Mouse (Mus musculus): Measurements from ENCODE around the gene Mtch1. TPM values are rescaled to one million over a fixed set of nuclear protein-coding genes. Genes with fewer than 3 reads are reported as not detected.

The Mtch1 gene
- polyA plus RNA-seq, 1 experiment = 138 TPM

- Histone ChIP-seq H3K27ac (ENCODE audit: insufficient read depth, low read depth, low read length) (no peak overlapping the region), H3K4me3 (ENCODE audit: insufficient read depth, low read length) (no peak overlapping the region), H3K4me1 (ENCODE audit: control insufficient read depth, insufficient read depth, low read length) (peaks cover 21% of the 10 kb centered on the region)
- TF ChIP-seq POLR2A (IDR thresholded peaks at IDR 0.05; ENCODE audit: borderline replicate concordance, low read depth, low read length) = no peak
- no peak for TF ChIP-seq CTCF (IDR thresholded peaks at IDR 0.05; ENCODE audit: low read depth, low read length)
These were observed 35.7 kb downstream of the Mtch1 start for GRCm38 (mm10) chr17:29312082-29312481.

GRCm38 (mm10) chr17:29311602-29312001, 36.1 kb downstream of the Mtch1 start:
- H3K27ac ChIP-seq (ENCODE audit: insufficient read depth, low read depth, low read length) = no peak overlapping the region
- TF ChIP-seq POLR2A (IDR thresholded peaks at IDR 0.05; ENCODE audit: borderline replicate concordance, low read depth, low read length) = no peak
- TF ChIP-seq CTCF (IDR thresholded peaks at IDR 0.05; ENCODE audit: low read depth, low read length) = no peak
- H3K4me3 ChIP-seq (ENCODE audit: insufficient read depth, low read length) = no peak overlapping the region
- H3K4me1 ChIP-seq (ENCODE audit: control insufficient read depth, insufficient read depth, low read length) = peaks cover 17% of the 10 kb centered on the region

GRCm38 (mm10) chr17:29310056-29310623, 37.6 kb downstream of the Mtch1 start:
- H3K4me1 ChIP-seq (ENCODE audit: control insufficient read depth, insufficient read depth, low read length) = peaks cover 2% of the 10 kb centered on the region
- TF ChIP-seq POLR2A (IDR thresholded peaks at IDR 0.05; ENCODE audit: borderline replicate concordance, low read depth, low read length) (no peak), CTCF (IDR thresholded peaks at IDR 0.05; ENCODE audit: low read depth, low read length) (no peak)
- no peak overlapping the region for H3K4me3 ChIP-seq (ENCODE audit: insufficient read depth, low read length)
- no peak overlapping the region for H3K27ac ChIP-seq (ENCODE audit: insufficient read depth, low read depth, low read length)

- Histone ChIP-seq H3K4me1 (ENCODE audit: control insufficient read depth, insufficient read depth, low read length) (no peaks in the 10 kb centered on the region), H3K27ac (ENCODE audit: insufficient read depth, low read depth, low read length) (no peak overlapping the region), H3K4me3 (ENCODE audit: insufficient read depth, low read length) (no peak overlapping the region)
- TF ChIP-seq CTCF (IDR thresholded peaks at IDR 0.05; ENCODE audit: low read depth, low read length) (no peak), POLR2A (IDR thresholded peaks at IDR 0.05; ENCODE audit: borderline replicate concordance, low read depth, low read length) (no peak)
These were observed 41.9 kb downstream of the Mtch1 start for GRCm38 (mm10) chr17:29305871-29306270.

GRCm38 (mm10) chr17:29305058-29305806, 42.5 kb downstream of the Mtch1 start:
- TF ChIP-seq CTCF (IDR thresholded peaks at IDR 0.05; ENCODE audit: low read depth, low read length) (no peak), POLR2A (IDR thresholded peaks at IDR 0.05; ENCODE audit: borderline replicate concordance, low read depth, low read length) (no peak)
- H3K4me1 ChIP-seq (ENCODE audit: control insufficient read depth, insufficient read depth, low read length) = no peaks in the 10 kb centered on the region
- no peak overlapping the region for H3K27ac ChIP-seq (ENCODE audit: insufficient read depth, low read depth, low read length)
- H3K4me3 ChIP-seq (ENCODE audit: insufficient read depth, low read length) = no peak overlapping the region

- no peak for TF ChIP-seq POLR2A (IDR thresholded peaks at IDR 0.05; ENCODE audit: borderline replicate concordance, low read depth, low read length)
- TF ChIP-seq CTCF (IDR thresholded peaks at IDR 0.05; ENCODE audit: low read depth, low read length) = no peak
- Histone ChIP-seq H3K4me1 (ENCODE audit: control insufficient read depth, insufficient read depth, low read length) (no peaks in the 10 kb centered on the region), H3K4me3 (ENCODE audit: insufficient read depth, low read length) (no peak overlapping the region), H3K27ac (ENCODE audit: insufficient read depth, low read depth, low read length) (no peak overlapping the region)
These were observed 43.2 kb downstream of the Mtch1 start for GRCm38 (mm10) chr17:29304376-29305057.

- TF ChIP-seq CTCF (IDR thresholded peaks at IDR 0.05; ENCODE audit: low read depth, low read length) (no peak), POLR2A (IDR thresholded peaks at IDR 0.05; ENCODE audit: borderline replicate concordance, low read depth, low read length) (no peak)
- no peaks in the 10 kb centered on the region for H3K4me1 ChIP-seq (ENCODE audit: control insufficient read depth, insufficient read depth, low read length)
- H3K4me3 ChIP-seq (ENCODE audit: insufficient read depth, low read length) = no peak overlapping the region
- H3K27ac ChIP-seq (ENCODE audit: insufficient read depth, low read depth, low read length) = no peak overlapping the region
These were observed 43.9 kb downstream of the Mtch1 start for GRCm38 (mm10) chr17:29303856-29304255.

GRCm38 (mm10) chr17:29303087-29303486, 44.6 kb downstream of the Mtch1 start:
- H3K4me3 ChIP-seq (ENCODE audit: insufficient read depth, low read length) = no peak overlapping the region
- TF ChIP-seq POLR2A (IDR thresholded peaks at IDR 0.05; ENCODE audit: borderline replicate concordance, low read depth, low read length) (no peak), CTCF (IDR thresholded peaks at IDR 0.05; ENCODE audit: low read depth, low read length) (no peak)
- H3K27ac ChIP-seq (ENCODE audit: insufficient read depth, low read depth, low read length) = no peak overlapping the region
- H3K4me1 ChIP-seq (ENCODE audit: control insufficient read depth, insufficient read depth, low read length) = no peaks in the 10 kb centered on the region

GRCm38 (mm10) chr17:29302149-29302548, 45.6 kb downstream of the Mtch1 start:
- Histone ChIP-seq H3K4me3 (ENCODE audit: insufficient read depth, low read length) (no peak overlapping the region), H3K4me1 (ENCODE audit: control insufficient read depth, insufficient read depth, low read length) (no peaks in the 10 kb centered on the region), H3K27ac (ENCODE audit: insufficient read depth, low read depth, low read length) (no peak overlapping the region)
- no peak for TF ChIP-seq CTCF (IDR thresholded peaks at IDR 0.05; ENCODE audit: low read depth, low read length)
- no peak for TF ChIP-seq POLR2A (IDR thresholded peaks at IDR 0.05; ENCODE audit: borderline replicate concordance, low read depth, low read length)

- Histone ChIP-seq H3K4me3 (ENCODE audit: insufficient read depth, low read length) (no peak overlapping the region), H3K27ac (ENCODE audit: insufficient read depth, low read depth, low read length) (no peak overlapping the region), H3K4me1 (ENCODE audit: control insufficient read depth, insufficient read depth, low read length) (no peaks in the 10 kb centered on the region)
- no peak for TF ChIP-seq POLR2A (IDR thresholded peaks at IDR 0.05; ENCODE audit: borderline replicate concordance, low read depth, low read length)
- TF ChIP-seq CTCF (IDR thresholded peaks at IDR 0.05; ENCODE audit: low read depth, low read length) = no peak
These were observed 46.3 kb downstream of the Mtch1 start for GRCm38 (mm10) chr17:29301421-29301820.
